Mouse (Mus musculus): ENCODE results near the gene Stim2. TPM values are rescaled to one million over a fixed set of nuclear protein-coding genes. Genes with fewer than 3 reads are reported as not detected.

The Stim2 gene
- total and polyA plus RNA-seq, 3 experiments: 16.8 to 21.5 (median 18.2) TPM

GRCm38 (mm10) chr5:53961229-53961628 is 37.1 kb upstream of the Stim2 start:
- no peaks in the 10 kb centered on the region for H3K79me2 ChIP-seq (replicated peaks; ENCODE audit: control insufficient read depth, extremely low read depth, insufficient read depth, poor library complexity, severe bottlenecking)
- H3K27ac ChIP-seq (ENCODE audit: insufficient read depth, low read depth): no peak overlapping the region
- DNase-seq (ENCODE audit: extremely low read depth): no peak
- H3K9me3 ChIP-seq (replicated peaks; ENCODE audit: low read length): no peaks in the 10 kb centered on the region
- TF ChIP-seq MEF2A (IDR thresholded peaks at IDR 0.05; ENCODE audit: borderline replicate concordance, low read depth, low read length) (no peak), IRF4 (IDR thresholded peaks at IDR 0.05; ENCODE audit: low read depth, low read length) (no peak), ZMIZ1 (IDR thresholded peaks at IDR 0.05; ENCODE audit: low read depth, low read length) (no peak), CHD2 (IDR thresholded peaks at IDR 0.05; ENCODE audit: low read length) (no peak), MAX (IDR thresholded peaks at IDR 0.05; ENCODE audit: low read length) (no peak), SMC3 (IDR thresholded peaks at IDR 0.05; ENCODE audit: low read depth, low read length) (no peak), SIN3A (IDR thresholded peaks at IDR 0.05; ENCODE audit: low read length) (no peak), CTCF (conservative IDR thresholded peaks at IDR 0.05 in 1 of 2, IDR thresholded peaks at IDR 0.05 in 1 of 2; ENCODE audit: low read depth in 2 of 2, low read length in 2 of 2) (no peak), USF1 (IDR thresholded peaks at IDR 0.05; ENCODE audit: low read depth, low read length) (no peak), POLR2A (IDR thresholded peaks at IDR 0.05; ENCODE audit: low read depth, low read length) (no peak), TCF12 (IDR thresholded peaks at IDR 0.05; ENCODE audit: low read depth, low read length) (no peak), E2F4 (IDR thresholded peaks at IDR 0.05; ENCODE audit: insufficient replicate concordance, low read depth, low read length) (no peak), MAFK (IDR thresholded peaks at IDR 0.05; ENCODE audit: insufficient replicate concordance, low read length) (no peak), ZC3H11A (IDR thresholded peaks at IDR 0.05; ENCODE audit: low read depth, low read length) (no peak), EP300 (IDR thresholded peaks at IDR 0.05; ENCODE audit: low read length) (no peak), POLR2AphosphoS2 (IDR thresholded peaks at IDR 0.05; ENCODE audit: low read depth, low read length) (no peak)
- H3K9ac ChIP-seq (ENCODE audit: insufficient read depth, low read depth): no peak overlapping the region
- in situ Hi-C loops (cut with MboI; ENCODE audit: low pct_ligation_motif_present, low pct_unique_long_range_greater_than_20kb, low sequenced_read_pairs): no loop called here
- H3K4me2 ChIP-seq (ENCODE audit: insufficient read depth, low read depth, poor library complexity, severe bottlenecking): no peak overlapping the region
- H3K27me3 ChIP-seq (replicated peaks): no peaks in the 10 kb centered on the region
- no peaks in the 10 kb centered on the region for H3K36me3 ChIP-seq (replicated peaks in 1 of 2; ENCODE audit: control insufficient read depth in 1 of 2, insufficient read depth in 1 of 2, low read length in 1 of 2)
- peaks cover 0 to 6% of the 10 kb centered on the region in 2 experiments; a peak in 2 of 4 replicates for H3K4me1 ChIP-seq (ENCODE audit: control insufficient read depth in 1 of 2, insufficient read depth in 2 of 2)
- H3K4me3 ChIP-seq (replicated peaks in 1 of 3; ENCODE audit: low read depth in 2 of 3, low read length in 2 of 3, poor library complexity in 1 of 3): no peak overlapping the region
- dilution Hi-C loops (cut with MboI; ENCODE audit: extremely low pct_ligation_motif_present, extremely low pct_unique_long_range_greater_than_20kb, low sequenced_read_pairs): no loop called here

DNA sequence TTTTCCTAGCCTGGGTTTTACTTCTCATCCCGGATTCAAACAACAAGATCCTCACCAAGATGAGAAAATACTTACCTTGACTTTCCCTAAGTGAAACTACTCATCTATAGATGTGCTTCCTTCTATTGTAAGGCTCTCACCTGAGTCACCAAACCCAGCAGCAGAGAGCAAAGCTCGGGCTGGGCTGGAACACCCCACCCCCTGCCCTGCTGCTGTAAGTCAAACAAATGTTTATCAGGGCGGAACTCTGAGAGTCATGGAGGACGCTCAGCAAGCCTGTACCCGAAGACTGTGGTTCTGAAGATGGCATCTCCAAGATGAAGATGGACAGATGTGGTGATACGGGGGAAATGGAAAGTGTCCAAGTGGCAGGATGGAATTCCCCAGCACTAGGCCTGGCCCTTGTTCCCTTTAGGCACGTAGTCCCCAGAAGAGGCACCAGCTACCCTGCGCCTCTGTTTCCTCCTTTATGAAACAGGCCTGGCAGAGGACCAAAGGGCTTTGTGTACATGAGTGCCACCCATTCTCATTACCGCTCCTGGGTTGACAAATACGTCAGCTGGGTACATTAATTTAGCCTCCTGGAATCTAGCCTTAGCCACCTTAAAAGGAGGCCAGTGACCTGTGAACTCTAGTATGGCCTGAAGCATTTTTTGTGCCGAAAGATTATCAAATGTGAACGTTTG is 36.3 kb upstream of the Stim2 start:
- no peaks in the 10 kb centered on the region for H3K79me2 ChIP-seq (replicated peaks; ENCODE audit: control insufficient read depth, extremely low read depth, insufficient read depth, poor library complexity, severe bottlenecking)
- no peak overlapping the region for H3K4me2 ChIP-seq (ENCODE audit: insufficient read depth, low read depth, poor library complexity, severe bottlenecking)
- dilution Hi-C loops (cut with MboI; ENCODE audit: extremely low pct_ligation_motif_present, extremely low pct_unique_long_range_greater_than_20kb, low sequenced_read_pairs): no loop called here
- no peaks in the 10 kb centered on the region for H3K9me3 ChIP-seq (replicated peaks; ENCODE audit: low read length)
- no peaks in the 10 kb centered on the region for H3K36me3 ChIP-seq (replicated peaks in 1 of 2; ENCODE audit: control insufficient read depth in 1 of 2, insufficient read depth in 1 of 2, low read length in 1 of 2)
- H3K9ac ChIP-seq (ENCODE audit: insufficient read depth, low read depth): no peak overlapping the region
- no peak for TF ChIP-seq MEF2A (IDR thresholded peaks at IDR 0.05; ENCODE audit: borderline replicate concordance, low read depth, low read length)
- in situ Hi-C loops (cut with MboI; ENCODE audit: low pct_ligation_motif_present, low pct_unique_long_range_greater_than_20kb, low sequenced_read_pairs): no loop called here
- no peak overlapping the region for H3K4me3 ChIP-seq (replicated peaks in 1 of 3; ENCODE audit: low read depth in 2 of 3, low read length in 2 of 3, poor library complexity in 1 of 3)
- no peaks in the 10 kb centered on the region for H3K27me3 ChIP-seq (replicated peaks)
- no peak for DNase-seq (ENCODE audit: extremely low read depth)
- no peak overlapping the region for H3K27ac ChIP-seq (ENCODE audit: insufficient read depth, low read depth)
- peaks cover 0 to 6% of the 10 kb centered on the region in 2 experiments; a peak in 2 of 4 replicates for H3K4me1 ChIP-seq (ENCODE audit: control insufficient read depth in 1 of 2, insufficient read depth in 2 of 2)

Data from CH12.LX (cell line).